In genomic region chr5:73222397-73222796, GRCm38 (mm10) we compare ENCODE assay signal across 9 mouse cellular contexts. TPM values are rescaled to one million over a fixed set of nuclear protein-coding genes. Genes with fewer than 3 reads are reported as not detected.
DNase-seq lines count a peak whose midpoint lies in the region; ATAC-seq and TF ChIP-seq lines count a peak whose summit lies in the region.
"Had no signal": no experiment of that assay in that cellular context is flagged by ENCODE, and none has a peak within 500 bp of the region (broad histone marks: within the 10 kb centered on the region; RNA-seq: fewer than 3 reads in every experiment).

No protein-coding gene starts in this region.

- H3K36me3 ChIP-seq in forebrain, embryonic 14.5 days (ENCODE audit: control insufficient read depth, insufficient read depth, low read length), result peaks cover 12% of the 10 kb centered on the region; the same call in 1 of the 2 replicates
- peaks cover 32% of the 10 kb centered on the region for H3K36me3 ChIP-seq in forebrain, embryonic 10.5 days (replicated peaks)
- no peaks in the 10 kb centered on the region for H3K36me3 ChIP-seq in ES-Bruce4 (ENCODE audit: control insufficient read depth, insufficient read depth, low read length, poor library complexity, severe bottlenecking)
- no peaks in the 10 kb centered on the region; the same call in 1 of the 2 replicates for H3K36me3 ChIP-seq in embryonic facial prominence, embryonic 11.5 days (replicated peaks; ENCODE audit: control insufficient read depth, insufficient read depth, low read depth, low read length)

- no peak for TF ChIP-seq EP300 in ES-Bruce4 (IDR thresholded peaks at IDR 0.05; ENCODE audit: insufficient read depth, low read depth, low read length)

- no peak for TF ChIP-seq POLR2A in ES-Bruce4 (IDR thresholded peaks at IDR 0.05; ENCODE audit: insufficient read depth, low read length)

- WGBS in forebrain, embryonic 14.5 days, result 46% methylated on average over 6 of the region's 6 CpGs
- 56% methylated on average over 6 of the region's 6 CpGs for WGBS in forebrain, embryonic 10.5 days
- WGBS in embryonic facial prominence, embryonic 11.5 days, result 43% methylated on average over 6 of the region's 6 CpGs

- H3K4me1 ChIP-seq in forebrain, embryonic 14.5 days (ENCODE audit: control insufficient read depth, insufficient read depth, low read length), result no peaks in the 10 kb centered on the region
- H3K4me1 ChIP-seq in forebrain, embryonic 10.5 days, result peaks cover 5% of the 10 kb centered on the region; the same call in 1 of the 2 replicates
- no peaks in the 10 kb centered on the region for H3K4me1 ChIP-seq in ES-Bruce4 (ENCODE audit: control insufficient read depth, insufficient read depth, low read length)
- no peaks in the 10 kb centered on the region for H3K4me1 ChIP-seq in embryonic facial prominence, embryonic 11.5 days (ENCODE audit: control insufficient read depth, insufficient read depth, low read length)

- H3K9ac ChIP-seq in forebrain, embryonic 14.5 days (ENCODE audit: low read length), result no peak overlapping the region
- no peak overlapping the region for H3K9ac ChIP-seq in ES-Bruce4 (ENCODE audit: low read depth, poor library complexity, severe bottlenecking)
- no peak overlapping the region for H3K9ac ChIP-seq in embryonic facial prominence, embryonic 11.5 days (replicated peaks; ENCODE audit: low read length)
- H3K9ac ChIP-seq: heart, embryonic 15.5 days had no signal

- H3K4me3 ChIP-seq in forebrain, embryonic 14.5 days (ENCODE audit: low read depth, low read length), result no peak overlapping the region
- H3K4me3 ChIP-seq in forebrain, embryonic 10.5 days, result no peak overlapping the region
- no peak overlapping the region for H3K4me3 ChIP-seq in left cerebral cortex, adult 2 months
- no peak overlapping the region for H3K4me3 ChIP-seq in ES-Bruce4 (ENCODE audit: low read depth, low read length)
- no peak overlapping the region for H3K4me3 ChIP-seq in embryonic facial prominence, embryonic 11.5 days (ENCODE audit: low read depth, low read length)
- H3K4me3 ChIP-seq: heart, embryonic 15.5 days had no signal

- peak; percentile 38 for TF ChIP-seq CTCF in left cerebral cortex, adult 2 months (IDR thresholded peaks at IDR 0.05)
- peak; percentile 43 for TF ChIP-seq CTCF in ES-Bruce4 (IDR thresholded peaks at IDR 0.05; ENCODE audit: low read depth, low read length)

- no peaks in the 10 kb centered on the region for H3K9me3 ChIP-seq in forebrain, embryonic 14.5 days (replicated peaks; ENCODE audit: control insufficient read depth, low read length)
- no peaks in the 10 kb centered on the region for H3K9me3 ChIP-seq in forebrain, embryonic 10.5 days
- H3K9me3 ChIP-seq in ES-Bruce4 (replicated peaks; ENCODE audit: control insufficient read depth, insufficient read depth, low read length, poor library complexity, severe bottlenecking), result no peaks in the 10 kb centered on the region
- no peaks in the 10 kb centered on the region for H3K9me3 ChIP-seq in embryonic facial prominence, embryonic 11.5 days (replicated peaks; ENCODE audit: control insufficient read depth, low read length)
- H3K9me3 ChIP-seq: heart, embryonic 15.5 days had no signal

- ATAC-seq in forebrain, embryonic 14.5 days, result no peak
- no peak for ATAC-seq in embryonic facial prominence, embryonic 11.5 days (replicated peaks; ENCODE audit: insufficient number of reproducible peaks, low FRiP score, low TSS enrichment, low read depth)

- H3K27ac ChIP-seq in forebrain, embryonic 14.5 days (ENCODE audit: low read depth, low read length), result no peak overlapping the region
- H3K27ac ChIP-seq in forebrain, embryonic 10.5 days, result no peak overlapping the region
- no peak overlapping the region for H3K27ac ChIP-seq in left cerebral cortex, adult 2 months
- no peak overlapping the region for H3K27ac ChIP-seq in ES-Bruce4 (ENCODE audit: insufficient read depth, low read length)
- H3K27ac ChIP-seq in embryonic facial prominence, embryonic 11.5 days (replicated peaks; ENCODE audit: low read depth, low read length), result no peak overlapping the region
- H3K27ac ChIP-seq: heart, embryonic 15.5 days had no signal

- H3K27me3 ChIP-seq in forebrain, embryonic 14.5 days (replicated peaks; ENCODE audit: control insufficient read depth, insufficient read depth, low read length), result no peaks in the 10 kb centered on the region
- H3K27me3 ChIP-seq in forebrain, embryonic 10.5 days (ENCODE audit: poor library complexity, severe bottlenecking), result no peaks in the 10 kb centered on the region
- no peaks in the 10 kb centered on the region for H3K27me3 ChIP-seq in ES-Bruce4 (ENCODE audit: control insufficient read depth, insufficient read depth, low read length, poor library complexity, severe bottlenecking)
- no peaks in the 10 kb centered on the region for H3K27me3 ChIP-seq in embryonic facial prominence, embryonic 11.5 days (ENCODE audit: control insufficient read depth, insufficient read depth, low read length)
- H3K27me3 ChIP-seq: heart, embryonic 15.5 days had no signal

- no peak overlapping the region for H3K4me2 ChIP-seq in forebrain, embryonic 14.5 days (ENCODE audit: low read length)
- no peak overlapping the region for H3K4me2 ChIP-seq in embryonic facial prominence, embryonic 11.5 days (ENCODE audit: low read depth, low read length)
- H3K4me2 ChIP-seq: heart, embryonic 15.5 days had no signal

- peak; percentile 34 for DNase-seq in forebrain, embryonic 14.5 days (ENCODE audit: low spot score)
- DNase-seq in forebrain, embryonic 10.5 days (ENCODE audit: extremely low spot score, low spot score), result no peak
- no peak for DNase-seq in left cerebral cortex, adult 2 months (ENCODE audit: extremely low spot score in 1 of 2, low spot score in 2 of 2)
- no peak for DNase-seq in left cerebral cortex, postnatal 10 days (ENCODE audit: extremely low spot score in 1 of 2, low spot score in 2 of 2)
- peak; percentile 53 for DNase-seq in embryonic facial prominence, embryonic 11.5 days (ENCODE audit: low spot score)
- DNase-seq in urinary bladder, adult 2 months (ENCODE audit: low spot score), result no peak
- DNase-seq in heart, adult 18-20 months, result no peak

- intact Hi-C loops in left cerebral cortex, adult 2 months (cut with DNase I), result loop anchor here (2.0 kb wide), 1 partner anchor 32 kb away; no protein-coding TSS in a partner anchor
- intact Hi-C loops in left cerebral cortex, postnatal 10 days (cut with DNase I), result no loop called here

RNA-seq across cellular contexts. Expression of gene Fryl, which starts 34.0 kb away (rescaled TPM):
- 32.4 and 35.6 TPM in 2 replicates for polyA plus RNA-seq in forebrain, embryonic 14.5 days (2014; fragmentation: Nextera tagmentation; extraction: Ambion mirVana)
- 22.5 and 28.0 TPM in 2 replicates for polyA plus RNA-seq in forebrain, embryonic 10.5 days (2016; fragmentation: Nextera tagmentation; extraction: Ambion mirVana)
- total RNA-seq in left cerebral cortex, adult 2 months (2021), result 10 to 100 TPM; 62.7 to 81.6 TPM
- total RNA-seq in left cerebral cortex, postnatal 10 days (2021), result 10 to 100 TPM; 52.1 to 54.5 TPM
- 94.8 and 101 TPM in 2 replicates for polyA plus RNA-seq in ES-Bruce4 (2011; ENCODE audit: insufficient read depth, insufficient read length, low read depth, missing spikeins)
- 25.7 and 27.4 TPM in 2 replicates for polyA plus RNA-seq in embryonic facial prominence, embryonic 11.5 days (2014; fragmentation: Nextera tagmentation; extraction: Ambion mirVana)
- 35.4 and 52.6 TPM in 2 replicates for polyA plus RNA-seq in urinary bladder, adult 2 months (2012; rRNA removed)
- 10 to 100 TPM; 28.8 to 40.5 TPM for total RNA-seq in heart, adult 18-20 months (2021)

Comparison
In these comparisons a context has a peak if more than half of its experiments do, and no peak if none do; other contexts are left out.
1. DNase-seq: peak in forebrain, embryonic 14.5 days (single experiment) and embryonic facial prominence, embryonic 11.5 days (single experiment); none in forebrain, embryonic 10.5 days (single experiment), left cerebral cortex, adult 2 months (0 of 2), left cerebral cortex, postnatal 10 days (0 of 2), urinary bladder, adult 2 months (single experiment) and heart, adult 18-20 months (0 of 2).